Mouse (Mus musculus) bone marrow, adult 2 months (tissue): ENCODE measurements around the gene Bbs5.

Experiments
- CTCF ChIP-seq: fragments of 200-500 bp; IDR thresholded peaks from 2 replicates; pipeline ENCODE4 v1.5.1; 2011; ENCODE audit warnings: low read length, control low read depth; ENCODE audit not compliant: control insufficient read depth, insufficient read depth
- POLR2A ChIP-seq: fragments of 200-500 bp; IDR thresholded peaks from 2 replicates; pipeline ENCODE4 v1.6.1; 2011; ENCODE audit warnings: low read depth, mild to moderate bottlenecking, control low read depth, low read length, borderline replicate concordance; ENCODE audit not compliant: control insufficient read depth

- TF ChIP-seq POLR2A = no peak
- TF ChIP-seq CTCF = no peak
These were observed 40.4 kb upstream of the Bbs5 start for GRCm38 (mm10) chr2:69606621-69607020.
